Mouse (Mus musculus) right cerebral cortex, postnatal 25 days (tissue): ENCODE results near the gene Tph2.
A peak's percentile ranks its signal among the peaks of the same experiment; 100 is the strongest.

Source experiments
- DNase-seq: peaks from one replicate; pipeline ENCODE4 v3.0.0; 2022

Gene Tph2

DNA sequence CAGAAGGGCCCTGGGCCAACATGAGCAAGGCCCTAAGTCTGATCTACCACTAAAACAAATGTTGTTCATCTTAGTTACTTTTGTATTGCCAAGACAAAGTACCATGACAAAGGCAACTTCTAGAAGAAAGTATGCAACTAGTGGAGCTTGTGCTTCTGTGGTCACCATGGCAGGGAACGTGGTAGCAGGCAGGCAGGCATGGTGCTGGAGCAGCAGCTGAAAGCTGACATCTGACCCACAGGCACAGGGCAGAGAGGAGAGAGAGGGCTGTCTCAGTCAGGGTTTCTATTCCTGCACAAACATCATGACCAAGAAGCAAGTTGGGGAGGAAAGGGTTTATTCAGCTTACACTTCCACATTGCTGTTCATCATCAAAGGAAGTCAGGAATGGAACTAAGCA, 56.9 kb downstream of the Tph2 start:
- DNase-seq: no peak

GRCm38 (mm10) chr10:115125550-115125949, 59.3 kb downstream of the Tph2 start:
- no peak for DNase-seq

GRCm38 (mm10) chr10:115125027-115125426, 59.8 kb downstream of the Tph2 start:
- no peak for DNase-seq

- no peak for DNase-seq
These were observed 76.9 kb downstream of the Tph2 start for GRCm38 (mm10) chr10:115107666-115108540.

GRCm38 (mm10) chr10:115104175-115104574, 80.6 kb downstream of the Tph2 start:
- no peak for DNase-seq

DNA sequence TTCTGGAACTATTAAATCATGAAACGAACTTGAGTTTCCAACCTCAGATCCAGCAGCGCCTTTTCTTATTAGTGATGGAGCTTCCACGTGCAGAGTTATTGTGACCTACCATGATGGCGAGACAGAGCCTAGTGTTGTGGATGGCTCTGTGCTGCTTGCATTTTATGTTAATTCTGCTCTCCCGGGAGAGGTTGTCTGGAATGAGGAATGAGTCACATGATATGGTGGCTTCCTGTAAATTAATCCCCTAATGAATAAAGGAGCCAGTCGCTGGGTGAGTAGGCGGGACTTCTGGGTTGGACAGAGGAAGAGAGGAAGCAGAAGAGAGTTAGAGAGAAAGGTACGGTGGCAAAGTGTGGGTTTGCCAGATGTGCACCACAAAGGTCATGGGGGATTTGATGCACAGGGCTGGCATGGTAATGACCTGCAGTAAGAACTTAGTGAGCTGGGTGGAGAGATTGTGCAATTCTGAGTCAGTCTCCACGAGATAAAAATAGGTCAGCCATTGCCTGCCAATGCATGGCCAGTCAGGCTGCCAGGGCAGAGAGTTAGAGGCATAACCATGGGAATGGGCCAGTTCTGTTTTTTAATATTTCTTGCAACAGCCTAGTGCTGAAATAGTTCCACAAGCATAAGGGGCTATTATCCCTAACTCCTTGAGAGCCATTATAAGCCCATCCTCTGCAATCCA, 84.8 kb downstream of the Tph2 start:
- no peak for DNase-seq

- peak; percentile 33 for DNase-seq
These were observed 87.7 kb downstream of the Tph2 start for GRCm38 (mm10) chr10:115097163-115097562.

- DNase-seq: no peak
These were observed 88.6 kb downstream of the Tph2 start for GRCm38 (mm10) chr10:115096191-115096590.

DNA sequence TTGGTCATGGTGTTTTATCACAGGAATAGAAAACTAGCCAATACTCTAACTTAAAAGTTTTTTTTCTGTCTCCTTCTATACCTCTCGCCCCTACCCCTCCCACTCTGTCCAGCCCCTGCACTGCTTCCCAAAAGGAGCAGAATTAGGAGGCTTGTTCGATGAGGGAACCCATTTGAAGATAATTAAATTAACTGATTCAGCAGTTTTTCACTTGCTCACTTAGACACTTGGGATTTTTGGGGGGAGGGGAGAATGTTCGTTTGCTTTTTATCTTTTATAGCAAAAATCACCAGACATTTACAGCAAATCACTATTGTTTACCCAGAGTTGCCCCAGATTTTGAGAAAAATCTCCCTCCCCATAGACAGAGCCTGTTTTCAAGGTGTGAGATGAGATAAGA, 106.6 kb downstream of the Tph2 start:
- no peak for DNase-seq

GRCm38 (mm10) chr10:115069123-115069911, 115.5 kb downstream of the Tph2 start:
- no peak for DNase-seq

GRCm38 (mm10) chr10:115063936-115064335, 120.9 kb downstream of the Tph2 start:
- DNase-seq: no peak

DNA sequence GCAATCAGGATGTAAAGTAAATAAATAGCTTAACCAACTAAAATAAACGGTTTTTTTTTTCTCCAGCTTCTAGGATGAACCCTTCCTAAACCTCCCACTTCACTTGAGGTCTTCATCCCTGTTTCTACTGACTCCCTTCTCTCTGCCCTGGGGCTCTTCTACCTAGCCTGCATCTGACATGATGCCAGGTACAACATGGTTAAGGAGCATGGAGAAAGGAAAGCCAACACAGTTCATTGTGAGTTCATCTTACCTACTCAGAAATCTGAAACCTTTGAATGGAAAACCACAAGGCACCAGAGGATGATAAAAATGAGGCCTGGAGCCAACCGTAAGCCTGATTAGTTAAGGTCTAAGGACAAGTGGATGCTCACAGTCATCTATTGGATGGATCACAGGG, 123.3 kb downstream of the Tph2 start:
- no peak for DNase-seq

GRCm38 (mm10) chr10:115060759-115061158, 124.1 kb downstream of the Tph2 start:
- DNase-seq: no peak

DNA sequence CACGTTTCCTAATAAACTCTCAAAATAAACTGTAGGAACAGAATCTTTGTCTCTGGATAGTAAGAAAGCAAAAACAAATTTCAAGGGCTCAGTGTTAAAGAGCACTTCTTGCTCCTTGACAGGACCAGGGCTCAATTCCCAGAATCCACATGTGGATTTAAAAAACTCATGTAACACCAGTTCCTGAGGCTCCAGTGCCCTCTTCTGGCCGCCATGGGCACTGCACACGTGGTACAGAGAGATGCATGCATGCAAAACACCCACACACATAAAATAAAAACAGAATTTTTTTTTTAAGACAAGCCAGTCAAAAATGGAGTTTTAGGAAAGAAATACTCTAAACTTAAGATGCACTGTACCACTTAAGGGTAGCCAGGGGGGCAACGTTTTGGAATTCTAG, 133.2 kb downstream of the Tph2 start:
- no peak for DNase-seq

- no peak for DNase-seq
These were observed 134.1 kb downstream of the Tph2 start for GRCm38 (mm10) chr10:115050674-115051073.

DNA sequence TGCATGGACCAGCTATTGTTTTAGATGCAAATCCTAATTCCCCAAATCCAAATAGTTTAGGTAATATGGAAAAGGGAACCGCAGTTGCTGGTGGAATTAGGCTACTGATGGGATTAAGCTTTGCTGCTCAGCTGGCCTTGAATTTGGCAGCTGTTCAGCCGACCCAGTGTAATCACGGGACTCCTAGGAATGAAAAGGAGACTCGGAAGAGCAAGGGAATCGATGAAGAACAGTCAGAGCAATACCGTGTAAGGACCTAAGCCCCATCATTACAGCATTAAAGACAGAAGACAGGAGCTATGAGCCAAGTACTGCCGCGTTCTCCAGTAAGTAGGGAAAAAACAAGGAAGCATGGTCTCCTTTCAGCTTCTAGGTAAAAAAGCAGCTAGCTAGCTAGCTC, 134.6 kb downstream of the Tph2 start:
- DNase-seq: no peak

DNA sequence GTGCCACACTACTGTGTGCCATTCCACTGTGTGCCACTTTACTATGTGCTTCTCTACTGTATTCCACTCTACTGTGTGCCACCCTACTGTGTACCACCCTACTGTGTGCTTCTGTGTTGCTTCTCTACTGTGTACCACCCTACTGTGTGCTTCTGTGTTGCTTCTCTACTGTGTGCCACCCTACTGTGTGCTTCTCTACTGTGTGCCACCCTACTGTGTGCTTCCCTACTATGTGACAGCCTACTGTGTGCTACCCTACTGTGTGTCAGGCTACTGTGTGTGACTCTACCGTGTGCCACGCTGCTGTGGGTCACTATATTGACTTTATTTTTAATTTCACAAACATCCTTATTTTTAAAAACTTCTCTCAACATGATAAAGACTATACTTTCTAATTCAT, 136.3 kb downstream of the Tph2 start:
- no peak for DNase-seq

- DNase-seq: no peak
These were observed 149.1 kb downstream of the Tph2 start for GRCm38 (mm10) chr10:115035748-115036147.
